Mouse (Mus musculus) kidney, embryonic 14.5 days (tissue): ENCODE measurements at regions not wholly inside any gene's neighbourhood (a gene's known extent, or its start where the extent isn't known, plus 50 kb on each side); places are given as distances from the start of the nearest gene placed in this dataset.

Experiments used
- ATAC-seq: fragments of 200-750 bp; cut with Nextera tagmentation; 2 replicates; pipeline ENCODE4 v1.8.0; 2017; ENCODE audit warnings: moderate number of reproducible peaks, mild to moderate bottlenecking, moderate TSS enrichment, moderate library complexity; ENCODE audit not compliant: low FRiP score, low TSS enrichment
- H3K27ac ChIP-seq: fragments of 300-500 bp; sonication (generic); 2 replicates; pipeline ENCODE4 v1.5.1; 2014; ENCODE audit warnings: low read depth, mild to moderate bottlenecking, low read length, moderate library complexity, mixed read lengths
- H3K27me3 ChIP-seq: fragments of 300-500 bp; sonication (generic); 2 replicates; pipeline ENCODE4 v1.6.1; 2014; ENCODE audit warnings: mild to moderate bottlenecking, low read length; ENCODE audit not compliant: control insufficient read depth, insufficient read depth
- H3K36me3 ChIP-seq: fragments of 300-500 bp; sonication (generic); 2 replicates; pipeline ENCODE4 v1.6.1; 2014; ENCODE audit warnings: low read length, mixed read lengths; ENCODE audit not compliant: control insufficient read depth, insufficient read depth
- H3K4me1 ChIP-seq: fragments of 300-500 bp; sonication (generic); 2 replicates; pipeline ENCODE4 v1.6.1; 2014; ENCODE audit warnings: low read length, mixed read lengths; ENCODE audit not compliant: control insufficient read depth, insufficient read depth
- H3K4me2 ChIP-seq: fragments of 300-500 bp; sonication (generic); replicated peaks from 2 replicates; pipeline ENCODE4 v1.6.1; 2014; ENCODE audit warnings: low read depth, mild to moderate bottlenecking, low read length
- H3K4me3 ChIP-seq: fragments of 300-500 bp; sonication (generic); 2 replicates; pipeline ENCODE4 v1.5.1; 2014; ENCODE audit warnings: mild to moderate bottlenecking, low read length
- H3K9ac ChIP-seq: fragments of 300-500 bp; sonication (generic); 2 replicates; pipeline ENCODE4 v1.6.1; 2014; ENCODE audit warnings: low read depth, mild to moderate bottlenecking, low read length, moderate library complexity
- H3K9me3 ChIP-seq: fragments of 300-500 bp; sonication (generic); 2 replicates; pipeline ENCODE4 v1.6.1; 2016; ENCODE audit warnings: low read length; ENCODE audit not compliant: control insufficient read depth
- WGBS: fragments of 180-500 bp; shearing (Covaris S2); extraction: QIAGEN DNeasy Blood & Tissue Kit; methylation state at CpG from one replicate; pipeline ENCODE4 v1.1.7; 2014; 5-methylcytosine and 5-hydroxymethylcytosine counted together

GRCm38 (mm10) chr14:46610926-46611325 lies 149.4 kb upstream of the Cdkn3 start:
- ATAC-seq: no peak
- Histone ChIP-seq H3K4me1 (no peaks in the 10 kb centered on the region; the same call in 1 of the 2 replicates), H3K4me3 (no peak overlapping the region), H3K27me3 (no peaks in the 10 kb centered on the region), H3K4me2 (no peak overlapping the region), H3K36me3 (no peaks in the 10 kb centered on the region), H3K9me3 (no peaks in the 10 kb centered on the region), H3K9ac (no peak overlapping the region), H3K27ac (no peak overlapping the region)
- 90% methylated on average over 5 of the region's 5 CpGs for WGBS

GRCm38 (mm10) chr14:46610226-46610855 lies 150.0 kb upstream of the Cdkn3 start:
- no peak overlapping the region for H3K4me3 ChIP-seq
- no peak overlapping the region for H3K4me2 ChIP-seq
- no peak for ATAC-seq
- peaks cover 5% of the 10 kb centered on the region; the same call in 1 of the 2 replicates for H3K4me1 ChIP-seq
- no peak overlapping the region for H3K27ac ChIP-seq
- H3K9ac ChIP-seq: no peak overlapping the region
- WGBS: 87% methylated on average over 9 of the region's 9 CpGs
- no peaks in the 10 kb centered on the region for H3K27me3 ChIP-seq
- no peaks in the 10 kb centered on the region for H3K9me3 ChIP-seq
- no peaks in the 10 kb centered on the region for H3K36me3 ChIP-seq

GRCm38 (mm10) chr14:46606694-46607093 lies 153.6 kb upstream of the Cdkn3 start:
- Histone ChIP-seq H3K27ac (no peak overlapping the region), H3K4me3 (no peak overlapping the region), H3K27me3 (no peaks in the 10 kb centered on the region; the same call in 1 of the 2 replicates), H3K4me1 (peaks cover 14% of the 10 kb centered on the region), H3K9ac (no peak overlapping the region), H3K36me3 (no peaks in the 10 kb centered on the region), H3K4me2 (no peak overlapping the region), H3K9me3 (no peaks in the 10 kb centered on the region)
- no peak for ATAC-seq
- whole genome bisulfite sequencing: 57% methylated on average over 3 of the region's 3 CpGs

- Histone ChIP-seq H3K27me3 (no peaks in the 10 kb centered on the region; the same call in 1 of the 2 replicates), H3K4me1 (peaks cover 14% of the 10 kb centered on the region), H3K4me3 (no peak overlapping the region), H3K36me3 (no peaks in the 10 kb centered on the region), H3K9ac (no peak overlapping the region), H3K4me2 (no peak overlapping the region), H3K9me3 (no peaks in the 10 kb centered on the region), H3K27ac (no peak overlapping the region)
- no peak for ATAC-seq
- WGBS: 33% methylated on average over 9 of the region's 9 CpGs
Measured at GRCm38 (mm10) chr14:46606037-46606436, 154.3 kb upstream of the Cdkn3 start.

- Histone ChIP-seq H3K27me3 (no peaks in the 10 kb centered on the region; the same call in 1 of the 2 replicates), H3K9ac (no peak overlapping the region), H3K4me1 (peaks cover 14% of the 10 kb centered on the region), H3K9me3 (no peaks in the 10 kb centered on the region), H3K4me2 (peak overlapping the region; percentile 30), H3K27ac (no peak overlapping the region), H3K4me3 (peak overlapping the region; percentile 2; the same call in 1 of the 2 replicates), H3K36me3 (no peaks in the 10 kb centered on the region)
- WGBS: 4% methylated on average over 16 of the region's 16 CpGs
- peak; percentile 74; the same call in 1 of the 2 replicates for ATAC-seq
Measured at GRCm38 (mm10) chr14:46604886-46605531, 155.3 kb upstream of the Cdkn3 start.

GRCm38 (mm10) chr14:46604156-46604885 lies 156.0 kb upstream of the Cdkn3 start:
- H3K4me1 ChIP-seq: peaks cover 14% of the 10 kb centered on the region
- H3K9me3 ChIP-seq: no peaks in the 10 kb centered on the region
- 68% methylated on average over 14 of the region's 14 CpGs for WGBS
- H3K4me2 ChIP-seq: no peak overlapping the region
- H3K36me3 ChIP-seq: no peaks in the 10 kb centered on the region
- H3K27me3 ChIP-seq: no peaks in the 10 kb centered on the region; the same call in 1 of the 2 replicates
- ATAC-seq: no peak
- H3K27ac ChIP-seq: no peak overlapping the region
- H3K9ac ChIP-seq: no peak overlapping the region
- H3K4me3 ChIP-seq: no peak overlapping the region

- Histone ChIP-seq H3K4me2 (no peak overlapping the region), H3K4me1 (peaks cover 15% of the 10 kb centered on the region), H3K9me3 (no peaks in the 10 kb centered on the region), H3K36me3 (no peaks in the 10 kb centered on the region), H3K27me3 (no peaks in the 10 kb centered on the region), H3K9ac (no peak overlapping the region), H3K4me3 (no peak overlapping the region), H3K27ac (no peak overlapping the region)
- WGBS: 89% methylated on average over 7 of the region's 7 CpGs
- ATAC-seq: no peak
Measured at GRCm38 (mm10) chr14:46596696-46597359, 163.5 kb upstream of the Cdkn3 start.

GRCm38 (mm10) chr14:46594151-46594550 lies 166.2 kb upstream of the Cdkn3 start:
- H3K4me3 ChIP-seq: no peak overlapping the region
- 18% methylated on average over 3 of the region's 3 CpGs for WGBS
- no peaks in the 10 kb centered on the region for H3K36me3 ChIP-seq
- peaks cover 20% of the 10 kb centered on the region for H3K4me1 ChIP-seq
- no peak for ATAC-seq
- H3K9me3 ChIP-seq: no peaks in the 10 kb centered on the region
- no peak overlapping the region for H3K9ac ChIP-seq
- no peaks in the 10 kb centered on the region for H3K27me3 ChIP-seq
- no peak overlapping the region for H3K27ac ChIP-seq
- no peak overlapping the region for H3K4me2 ChIP-seq
